Mouse (Mus musculus) heart, adult 2 months (tissue): ENCODE data around the gene Lrp11. TPM values are rescaled to one million over a fixed set of nuclear protein-coding genes. Genes with fewer than 3 reads are reported as not detected.

Experiments
- DNase-seq, 2 experiments: peaks; one replicate each; pipeline ENCODE4 v3.0.0; 2021
- H3K27ac ChIP-seq: fragments of 200-600 bp; 2 replicates; pipeline ENCODE4 v1.8.1; 2022
- H3K27me3 ChIP-seq: fragments of 200-500 bp; 2 replicates; pipeline ENCODE4 v1.6.1; 2012; ENCODE audit warnings: mild to moderate bottlenecking, low read length, inconsistent platforms, mixed read lengths; ENCODE audit not compliant: control insufficient read depth, insufficient read depth
- H3K36me3 ChIP-seq: fragments of 200-500 bp; 2 replicates; pipeline ENCODE4 v1.6.1; 2012; ENCODE audit warnings: low read length, inconsistent platforms; ENCODE audit not compliant: control insufficient read depth, insufficient read depth
- H3K4me1 ChIP-seq: fragments of 200-500 bp; 2 replicates; pipeline ENCODE4 v1.6.1; 2011; ENCODE audit warnings: low read length; ENCODE audit not compliant: control insufficient read depth, insufficient read depth
- H3K4me3 ChIP-seq: fragments of 200-600 bp; 2 replicates; pipeline ENCODE4 v1.8.1; 2022
- H3K79me2 ChIP-seq: fragments of 200-500 bp; replicated peaks from 2 replicates; pipeline ENCODE4 v1.6.1; 2012; ENCODE audit warnings: mild to moderate bottlenecking, inconsistent platforms, low read length, moderate library complexity, mixed read lengths; ENCODE audit not compliant: control insufficient read depth, insufficient read depth
- H3K9ac ChIP-seq: fragments of 200-500 bp; 2 replicates; pipeline ENCODE4 v1.6.1; 2012; ENCODE audit warnings: low read depth, mild to moderate bottlenecking, control low read depth, inconsistent platforms, low read length, mixed read lengths
- CTCF ChIP-seq: fragments of 200-600 bp; IDR thresholded peaks from 2 replicates; pipeline ENCODE4 v1.8.1; 2022; ENCODE audit warnings: antibody characterized with exemption, mild to moderate bottlenecking, moderate library complexity
- EP300 ChIP-seq: fragments of 200-500 bp; IDR thresholded peaks from 2 replicates; pipeline ENCODE4 v1.6.1; 2011; ENCODE audit warnings: low read depth, low read length, control low read depth; ENCODE audit not compliant: insufficient read depth
- POLR2A ChIP-seq: fragments of 200-500 bp; IDR thresholded peaks from 2 replicates; pipeline ENCODE4 v1.6.1; 2011; ENCODE audit warnings: mild to moderate bottlenecking, low read depth, low read length, control low read depth; ENCODE audit not compliant: insufficient read depth
- WGBS: fragments of 180-500 bp; shearing (Covaris S2); methylation state at CpG from one replicate; pipeline ENCODE4 v1.1.7; 2018; 5-methylcytosine and 5-hydroxymethylcytosine counted together
- intact Hi-C: fragments of 180-260 bp; cut with DNase I; formaldehyde crosslinking; loops from one replicate; pipeline ENCODE4 v1.15.1; 2025
- polyA plus RNA-seq: library from polyadenylated mRNA; depleted of rRNA; stranded (reverse); fragments of >200 nt; gene quantifications from 2 replicates; pipeline ENCODE4 v1.2.3, GENCODE M21; 2012
- total RNA-seq, 2 experiments: library from RNA; stranded (reverse); gene quantifications; 2 replicates each; pipeline ENCODE4 v1.2.3; 2021

The Lrp11 gene
- total and polyA plus RNA-seq, 3 experiments: 2.2 to 3.0 (median 3.0) TPM

DNA sequence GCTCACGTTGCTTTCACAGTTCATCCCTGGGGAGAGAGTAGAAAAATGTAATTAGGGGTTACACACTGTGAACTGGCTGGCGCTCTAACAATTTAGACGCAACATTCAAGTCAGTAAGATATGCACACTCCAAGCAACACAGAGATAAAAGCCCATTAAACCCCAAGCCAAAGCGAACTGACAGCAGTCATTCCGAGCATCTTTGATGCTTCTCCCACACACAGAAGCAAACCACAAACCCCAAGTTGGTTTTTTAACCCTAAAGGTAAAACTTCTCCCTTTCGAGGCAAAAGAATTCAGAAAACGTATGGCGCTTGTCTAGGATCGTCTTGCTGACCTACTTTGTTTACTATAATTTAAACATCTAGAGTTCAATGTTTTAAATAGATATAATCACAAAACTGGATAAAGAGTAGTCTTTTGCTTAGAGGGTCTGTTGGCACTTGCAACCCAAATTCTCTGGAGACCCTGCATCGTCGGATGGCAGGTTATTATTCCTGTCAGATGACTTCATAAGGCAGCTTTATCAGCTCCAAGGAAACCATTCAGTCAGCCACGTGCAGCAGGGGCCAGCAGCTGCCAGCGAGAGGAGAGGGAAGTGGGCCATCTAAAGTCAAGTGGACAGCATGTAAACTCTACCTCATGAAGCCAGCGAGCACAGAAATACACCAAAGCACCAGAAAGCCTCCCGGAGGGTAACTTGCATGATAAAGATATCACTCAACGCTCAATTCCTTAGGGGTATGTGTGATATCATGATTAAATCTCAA lies 41.5 kb downstream of the Lrp11 start:
- H3K36me3 ChIP-seq: peaks cover 13% of the 10 kb centered on the region
- H3K4me3 ChIP-seq: no peak overlapping the region
- H3K9ac ChIP-seq: no peak overlapping the region
- intact Hi-C loops: no loop called here
- TF ChIP-seq POLR2A: no peak
- no peak for TF ChIP-seq CTCF
- no peak for TF ChIP-seq EP300
- H3K4me1 ChIP-seq: no peaks in the 10 kb centered on the region; the same call in 1 of the 2 replicates
- no peaks in the 10 kb centered on the region for H3K79me2 ChIP-seq
- H3K27ac ChIP-seq: no peak overlapping the region
- H3K27me3 ChIP-seq: no peaks in the 10 kb centered on the region
- DNase-seq: peak in 1 of 2 experiments; percentile 14
- WGBS: 51% methylated on average over 16 of the region's 16 CpGs

DNA sequence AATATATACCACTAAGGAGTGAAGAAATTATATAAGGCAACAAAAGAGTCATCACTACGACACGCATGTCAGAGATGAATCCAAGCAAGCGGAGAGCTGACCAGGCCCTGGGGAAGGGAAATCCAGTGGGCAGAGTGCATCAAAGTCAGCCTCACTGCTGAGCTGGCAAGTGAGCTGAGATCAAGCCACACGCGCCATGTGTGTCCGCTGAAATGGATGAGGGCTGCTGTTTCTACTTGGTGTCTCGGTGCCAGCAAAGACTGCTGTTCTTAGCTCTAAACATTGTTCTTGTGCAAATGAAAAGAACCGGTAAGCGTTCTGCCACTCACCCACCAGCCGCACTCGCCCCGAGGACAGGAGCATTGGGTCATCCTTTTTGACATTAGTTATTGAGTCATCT lies 50.8 kb downstream of the Lrp11 start:
- no peaks in the 10 kb centered on the region for H3K4me1 ChIP-seq
- H3K79me2 ChIP-seq: no peaks in the 10 kb centered on the region
- no peak overlapping the region for H3K9ac ChIP-seq
- intact Hi-C loops: no loop called here
- no peak for DNase-seq
- H3K27me3 ChIP-seq: no peaks in the 10 kb centered on the region
- no peak for TF ChIP-seq CTCF
- no peak for TF ChIP-seq POLR2A
- no peak for TF ChIP-seq EP300
- 97% methylated on average over 12 of the region's 12 CpGs for WGBS
- peaks cover 2% of the 10 kb centered on the region; the same call in 1 of the 2 replicates for H3K36me3 ChIP-seq
- H3K27ac ChIP-seq: no peak overlapping the region
- H3K4me3 ChIP-seq: no peak overlapping the region

DNA sequence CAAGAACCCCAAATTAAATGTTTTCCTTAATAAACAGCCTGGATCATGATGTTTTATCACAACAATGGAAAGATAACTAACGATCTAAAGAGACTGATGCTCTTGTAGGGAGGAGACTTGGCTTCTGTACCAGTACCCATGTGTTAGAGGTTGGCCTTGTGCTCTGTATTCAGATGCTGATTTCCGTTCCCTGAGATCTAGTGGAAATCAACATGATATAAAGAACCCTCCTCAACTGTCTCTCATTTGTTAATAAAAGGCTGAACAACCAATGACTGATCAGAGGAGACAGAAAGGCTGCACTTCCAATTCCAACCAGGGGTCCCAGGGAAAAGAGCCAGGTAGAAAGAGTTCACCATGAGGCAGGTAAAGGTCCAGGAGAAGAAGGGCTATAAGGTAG lies 56.3 kb downstream of the Lrp11 start:
- H3K9ac ChIP-seq: no peak overlapping the region
- H3K4me3 ChIP-seq: no peak overlapping the region
- H3K27me3 ChIP-seq: no peaks in the 10 kb centered on the region
- no peaks in the 10 kb centered on the region for H3K79me2 ChIP-seq
- no peaks in the 10 kb centered on the region; the same call in 1 of the 2 replicates for H3K4me1 ChIP-seq
- peaks cover 5% of the 10 kb centered on the region; the same call in 1 of the 2 replicates for H3K36me3 ChIP-seq
- no peak for DNase-seq
- no peak for TF ChIP-seq EP300
- TF ChIP-seq CTCF: no peak
- TF ChIP-seq POLR2A: no peak
- no peak overlapping the region for H3K27ac ChIP-seq
- WGBS: 76% methylated on average over 2 of the region's 2 CpGs
- intact Hi-C loops: no loop called here

DNA sequence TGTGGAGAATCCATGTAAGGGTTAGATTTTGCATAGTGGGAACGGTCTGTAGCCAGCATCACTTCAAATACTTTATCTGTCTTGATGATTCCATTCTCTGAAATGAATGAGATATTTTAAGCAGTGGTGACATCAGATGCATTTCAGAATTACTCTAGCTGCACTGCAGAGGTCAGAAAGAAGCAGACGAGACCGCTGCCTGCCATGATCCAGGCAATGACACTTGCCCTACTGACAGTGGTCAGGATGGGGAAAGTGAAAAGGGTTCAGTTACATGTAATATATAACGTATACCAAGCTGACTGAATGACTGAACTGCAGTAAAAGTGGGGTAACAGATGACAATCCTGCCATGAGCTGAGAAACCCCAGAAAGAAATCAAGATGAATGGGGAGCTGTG lies 59.5 kb downstream of the Lrp11 start:
- no peak for DNase-seq
- Histone ChIP-seq H3K36me3 (peaks cover 3% of the 10 kb centered on the region; the same call in 1 of the 2 replicates), H3K9ac (no peak overlapping the region), H3K79me2 (peaks cover 1% of the 10 kb centered on the region; the same call in 1 of the 2 replicates), H3K4me1 (peaks cover 1% of the 10 kb centered on the region), H3K27me3 (no peaks in the 10 kb centered on the region), H3K4me3 (no peak overlapping the region), H3K27ac (peak overlapping the region; percentile 16; the same call in 1 of the 2 replicates)
- TF ChIP-seq EP300 (no peak), CTCF (no peak), POLR2A (no peak)
- WGBS: 55% methylated on average over 4 of the region's 4 CpGs
- intact Hi-C loops: no loop called here

DNA sequence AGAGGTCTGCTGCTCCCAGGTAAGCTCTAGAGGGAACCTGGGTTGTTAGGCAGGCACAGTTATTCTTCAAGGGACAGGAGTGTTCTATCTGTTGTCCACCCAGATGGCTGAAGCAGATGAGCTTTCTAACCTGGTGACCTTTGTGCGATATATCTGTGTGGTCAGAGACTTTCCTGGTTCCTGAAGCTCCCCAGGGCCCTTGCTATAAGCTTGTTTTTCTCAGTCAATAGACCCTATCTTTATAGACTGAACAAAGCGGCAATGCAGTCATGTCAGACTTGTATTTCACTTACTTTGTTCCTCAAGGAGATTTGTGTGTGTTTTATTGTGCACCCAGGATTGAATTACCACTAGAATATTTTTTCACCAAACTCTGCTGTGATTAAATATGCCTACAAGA lies 61.5 kb downstream of the Lrp11 start:
- TF ChIP-seq POLR2A (no peak), EP300 (no peak), CTCF (no peak)
- Histone ChIP-seq H3K4me3 (no peak overlapping the region), H3K27ac (no peak overlapping the region), H3K27me3 (no peaks in the 10 kb centered on the region), H3K9ac (no peak overlapping the region), H3K4me1 (peaks cover 1% of the 10 kb centered on the region), H3K36me3 (peaks cover 3% of the 10 kb centered on the region; the same call in 1 of the 2 replicates), H3K79me2 (peaks cover 3% of the 10 kb centered on the region)
- intact Hi-C loops: no loop called here
- DNase-seq: no peak
- 69% methylated on average over 2 of the region's 2 CpGs for WGBS

DNA sequence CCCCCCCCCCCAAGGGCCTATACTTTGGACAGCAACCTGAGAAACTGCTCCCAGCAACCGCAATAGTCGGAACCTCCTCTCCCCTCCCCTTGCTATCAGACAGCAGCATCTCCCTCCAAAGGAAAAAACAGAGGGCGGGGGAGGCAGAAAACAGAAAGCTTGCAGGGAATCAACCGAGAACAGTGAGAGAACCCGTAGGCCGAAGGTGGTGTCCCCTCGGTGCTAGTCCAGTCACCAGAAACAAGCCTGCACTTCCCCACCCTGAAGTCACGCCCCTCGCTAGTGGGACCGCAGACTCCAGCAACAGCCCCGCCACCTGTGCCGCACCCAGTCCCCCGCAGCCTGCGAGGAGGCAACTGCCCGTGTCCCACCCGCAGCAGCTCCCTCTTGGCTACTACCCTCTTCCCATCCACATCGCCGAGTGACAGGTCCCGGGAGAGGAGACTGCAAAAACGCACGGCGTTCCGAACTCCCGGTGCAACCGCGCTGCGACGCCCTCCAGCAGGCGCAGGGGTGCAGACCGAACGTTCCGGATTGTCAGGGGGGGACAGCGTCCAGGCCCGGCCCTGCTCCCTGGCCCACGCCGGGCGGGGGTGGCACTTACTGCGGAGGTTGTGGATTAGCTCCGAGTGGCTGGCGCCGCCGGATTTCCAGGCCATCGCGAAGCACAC lies 73.0 kb downstream of the Lrp11 start:
- Histone ChIP-seq H3K4me3 (peak overlapping the region; percentile 94), H3K9ac (peak overlapping the region; percentile 79), H3K36me3 (0 out of 2 replicates have a peak, but pooled peaks cover 3% of the 10 kb centered on the region), H3K4me1 (peaks cover 3% of the 10 kb centered on the region), H3K27me3 (no peaks in the 10 kb centered on the region), H3K79me2 (peaks cover 4% of the 10 kb centered on the region), H3K27ac (peak overlapping the region; percentile 96)
- WGBS: 1% methylated on average over 44 of the region's 44 CpGs
- no peak for TF ChIP-seq POLR2A
- TF ChIP-seq EP300: no peak
- TF ChIP-seq CTCF: no peak
- DNase-seq: no peak
- intact Hi-C loops: loop anchor here (2.0 to 10.0 kb wide), 2 partner anchors 18 to 122 kb away; partner anchors contain the start of genes Lats1 and Pcmt1
